Mouse (Mus musculus) liver, embryonic 14 days (tissue): ENCODE measurements around the gene Trip12. TPM values are rescaled to one million over a fixed set of nuclear protein-coding genes. Genes with fewer than 3 reads are reported as not detected.

Experiments used
- polyA plus RNA-seq: library from polyadenylated mRNA; depleted of rRNA; stranded (reverse); fragments of >200 nt; gene quantifications from 2 replicates; pipeline ENCODE4 v1.2.3, GENCODE M21; 2012; rRNA removed

Gene Trip12
- 28.9 and 35.6 TPM in 2 replicates for polyA plus RNA-seq

DNA sequence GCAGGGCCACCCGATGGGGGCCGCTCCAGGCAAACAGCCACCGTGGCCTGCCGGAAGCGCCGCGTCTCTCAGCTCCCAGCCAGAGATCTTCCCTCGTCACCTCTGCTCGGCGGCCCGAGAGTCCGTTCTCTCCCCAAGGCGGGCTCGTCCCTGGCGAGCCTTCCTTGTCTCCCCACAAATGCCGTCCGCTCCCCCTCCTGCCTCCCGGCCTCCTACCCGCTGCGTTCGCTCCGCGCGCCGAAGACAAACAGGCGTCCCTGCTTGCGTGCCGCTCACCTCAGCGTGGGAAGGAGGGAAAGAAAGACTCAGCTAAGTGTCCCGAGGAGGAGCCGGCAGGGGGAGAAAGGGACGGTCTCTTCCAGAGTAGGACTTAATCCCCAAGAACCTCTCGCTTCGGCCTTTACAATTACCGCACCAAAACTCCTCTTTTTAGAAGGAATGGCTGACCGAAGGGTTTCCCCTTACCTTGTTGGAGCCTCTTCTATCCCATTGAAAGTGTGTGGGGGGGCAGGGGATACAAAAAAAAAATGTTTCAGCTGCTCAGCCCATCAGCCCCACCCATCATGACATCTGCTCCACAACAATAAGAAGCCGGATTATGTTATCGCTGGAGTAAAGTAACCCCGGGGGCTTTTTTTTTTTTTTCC, at the start of gene Trip12:
TSS of gene Trip12 (minus strand) at position 499 of the 647 bp plus-strand sequence.

DNA sequence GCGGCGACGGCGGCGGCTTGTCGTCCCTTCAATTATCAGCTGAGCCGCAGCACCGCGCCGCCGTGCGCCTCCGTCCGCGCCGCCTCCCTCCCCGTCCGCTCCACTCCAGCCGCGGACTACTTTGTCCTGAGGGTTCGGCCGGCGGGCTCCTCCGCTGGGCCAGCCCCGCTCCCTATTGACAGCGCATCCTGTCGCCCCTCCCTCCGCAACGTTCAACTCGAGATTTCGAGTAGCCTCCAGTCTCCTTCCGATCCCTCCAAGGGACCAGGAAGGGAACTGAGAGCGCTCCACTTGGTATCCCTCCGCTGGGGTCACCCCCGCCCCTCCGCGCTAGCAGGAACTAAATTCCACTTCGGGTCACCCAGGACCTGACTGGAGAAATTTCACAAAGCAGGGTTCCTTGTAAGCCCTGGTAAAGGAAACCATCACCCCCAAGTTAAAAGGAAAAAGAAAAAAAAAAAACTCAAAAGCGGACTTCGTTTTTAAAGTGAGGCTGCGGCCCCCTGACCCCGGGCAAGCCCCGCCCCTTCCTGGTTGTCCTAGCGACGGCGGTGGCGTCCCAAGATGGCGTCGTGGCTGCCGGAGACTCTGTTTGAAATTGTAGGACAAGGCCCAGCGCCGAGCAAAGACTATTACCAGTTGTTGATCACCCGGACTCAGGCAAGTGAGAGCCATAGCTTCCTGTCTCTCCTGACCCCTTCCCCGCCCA, 853 bp downstream of the Trip12 start, which contains the start of gene Fbxo36:
TSS of gene Fbxo36 (plus strand) at position 533 of the 709 bp plus-strand sequence.

DNA sequence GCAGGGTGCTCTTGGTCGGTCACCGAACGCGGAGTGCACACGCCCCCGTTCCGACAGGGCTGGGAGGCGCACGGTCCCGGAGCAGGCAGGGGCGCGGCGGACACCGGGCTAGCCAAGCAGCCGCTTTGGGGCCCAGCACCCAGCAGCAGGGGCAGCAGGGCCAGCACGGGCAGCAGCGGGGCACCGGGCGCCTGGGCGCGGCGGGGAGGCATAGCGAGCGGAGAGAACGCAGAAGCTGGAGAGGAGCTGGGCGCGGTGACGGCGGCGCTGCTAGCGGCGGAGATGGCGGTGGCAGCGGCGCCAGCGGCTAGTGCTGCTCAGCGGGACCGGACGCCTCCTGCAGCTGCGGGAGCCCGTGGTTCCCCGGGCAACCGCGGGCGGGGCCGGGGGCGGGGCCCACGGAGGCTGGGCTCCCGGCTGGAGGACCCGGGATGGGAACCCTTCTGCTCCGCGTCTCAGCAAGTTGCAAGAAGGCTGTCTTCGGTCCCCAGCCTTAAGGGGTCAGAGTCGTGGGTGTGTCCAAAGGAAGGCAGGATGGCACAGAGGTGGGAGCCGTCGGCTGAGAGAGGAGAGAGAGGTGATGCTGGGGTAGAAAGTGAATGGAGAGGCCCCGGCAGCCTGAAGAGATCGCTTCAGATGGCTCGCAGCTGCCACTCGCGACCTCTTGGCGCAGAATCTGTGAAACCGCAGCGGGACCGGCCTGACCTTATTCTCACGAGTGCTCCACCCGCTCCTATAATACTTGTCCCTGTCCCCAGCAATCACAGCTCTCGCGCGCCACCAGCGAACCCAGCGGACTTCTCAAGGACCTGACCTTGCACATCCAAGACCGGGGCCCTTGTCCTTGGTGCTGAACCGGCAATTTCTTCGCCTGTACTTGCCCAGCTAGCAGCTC, 144.6 kb downstream of the Trip12 start, which contains the start of gene Dner:
TSS of gene Dner (minus strand) at position 705 of the 895 bp plus-strand sequence.

Other genes with a start within 250 kb of the Trip12 start
- 0.01 and 0.07 TPM in 2 replicates for gene Dner, start 144.3 kb downstream of the Trip12 start, polyA plus RNA-seq
- 3.6 and 4.4 TPM in 2 replicates for gene Fbxo36, start 675 bp downstream of the Trip12 start, polyA plus RNA-seq
- not detected in 2 replicates for gene Slc16a14, start 94.6 kb upstream of the Trip12 start, polyA plus RNA-seq